Mouse (Mus musculus) spleen, adult 2 months (tissue): ENCODE data around the gene Mink1. TPM values are rescaled to one million over a fixed set of nuclear protein-coding genes. Genes with fewer than 3 reads are reported as not detected.

Experiments used
- DNase-seq, 2 experiments: peaks; one replicate each; pipeline versions ENCODE4 v3.0.0 to v3.0.0-alpha.2; 2012 to 2021; ENCODE audit warnings: low spot score in 2 of 2, low read depth in 1 of 2
- H3K27ac ChIP-seq: fragments of 200-500 bp; 2 replicates; pipeline ENCODE4 v1.5.1; 2012; ENCODE audit warnings: low read length, inconsistent platforms; ENCODE audit not compliant: insufficient read depth
- H3K27me3 ChIP-seq: fragments of 200-500 bp; 2 replicates; pipeline ENCODE4 v1.6.1; 2012; ENCODE audit warnings: mild to moderate bottlenecking, moderate library complexity, low read length, inconsistent platforms; ENCODE audit not compliant: control insufficient read depth, insufficient read depth
- H3K36me3 ChIP-seq: fragments of 200-500 bp; 2 replicates; pipeline ENCODE4 v1.6.1; 2012; ENCODE audit warnings: mild to moderate bottlenecking, low read length, inconsistent platforms; ENCODE audit not compliant: control insufficient read depth, insufficient read depth
- H3K4me1 ChIP-seq: fragments of 200-500 bp; 2 replicates; pipeline ENCODE4 v1.6.1; 2011; ENCODE audit warnings: inconsistent platforms; ENCODE audit not compliant: control insufficient read depth, insufficient read depth, insufficient read length
- H3K4me3 ChIP-seq: fragments of 200-500 bp; 2 replicates; pipeline ENCODE4 v1.5.1; 2011; ENCODE audit warnings: mild to moderate bottlenecking, inconsistent platforms; ENCODE audit not compliant: insufficient read depth, insufficient read length; ENCODE audit errors: extremely low read depth
- CTCF ChIP-seq: fragments of 200-500 bp; IDR thresholded peaks from 2 replicates; pipeline ENCODE4 v1.5.1; 2011; ENCODE audit warnings: mild to moderate bottlenecking, inconsistent platforms; ENCODE audit not compliant: insufficient read depth, insufficient read length, insufficient replicate concordance; ENCODE audit errors: extremely low read depth
- POLR2A ChIP-seq: fragments of 200-500 bp; IDR thresholded peaks from 2 replicates; pipeline ENCODE4 v1.6.1; 2011; ENCODE audit warnings: low read depth, low read length, inconsistent platforms
- WGBS: fragments of 180-500 bp; shearing (Covaris S2); methylation state at CpG from one replicate; pipeline ENCODE4 v1.1.7; 2018; 5-methylcytosine and 5-hydroxymethylcytosine counted together
- polyA plus RNA-seq: library from polyadenylated mRNA; depleted of rRNA; stranded (reverse); fragments of >200 nt; gene quantifications from 2 replicates; pipeline ENCODE4 v1.2.3, GENCODE M21; 2012; rRNA removed

The Mink1 gene
- polyA plus RNA-seq, 1 experiment, result 74.8 TPM

GRCm38 (mm10) chr11:70663101-70663500 lies 100.4 kb downstream of the Mink1 start:
- H3K27ac ChIP-seq, result no peak overlapping the region
- WGBS, result 94% methylated on average over 8 of the region's 8 CpGs
- TF ChIP-seq POLR2A, result no peak
- TF ChIP-seq CTCF, result no peak
- H3K27me3 ChIP-seq, result no peaks in the 10 kb centered on the region
- no peak overlapping the region for H3K4me3 ChIP-seq
- no peak for DNase-seq
- peaks cover 20% of the 10 kb centered on the region for H3K36me3 ChIP-seq
- peaks cover 5% of the 10 kb centered on the region; the same call in 1 of the 2 replicates for H3K4me1 ChIP-seq

- WGBS, result 93% methylated on average over 6 of the region's 6 CpGs
- peaks cover 4% of the 10 kb centered on the region; the same call in 1 of the 2 replicates for H3K4me1 ChIP-seq
- TF ChIP-seq CTCF (no peak), POLR2A (no peak)
- DNase-seq, result no peak
- no peak overlapping the region for H3K27ac ChIP-seq
- H3K27me3 ChIP-seq, result no peaks in the 10 kb centered on the region
- no peak overlapping the region for H3K4me3 ChIP-seq
- H3K36me3 ChIP-seq, result peaks cover 20% of the 10 kb centered on the region
These were observed 101.3 kb downstream of the Mink1 start for GRCm38 (mm10) chr11:70663957-70664356.

Other genes starting within 250 kb of the Mink1 start
- gene Alox12e, start 240.3 kb upstream of the Mink1 start, polyA plus RNA-seq, result 0.12 and 0.13 TPM in 2 replicates
- 2.5 and 4.1 TPM in 2 replicates for gene Alox15, start 210.8 kb upstream of the Mink1 start, polyA plus RNA-seq
- gene Pelp1, start 152.8 kb upstream of the Mink1 start, polyA plus RNA-seq, result 15.5 and 17.9 TPM in 2 replicates
- 145 TPM in 2 replicates for gene Arrb2, start 130.2 kb upstream of the Mink1 start, polyA plus RNA-seq
- 24.6 and 29.2 TPM in 2 replicates for gene Med11, start 111.0 kb upstream of the Mink1 start, polyA plus RNA-seq
- gene Zmynd15, start 103.4 kb upstream of the Mink1 start, polyA plus RNA-seq, result 10.5 and 10.6 TPM in 2 replicates
- 28.8 TPM in 2 replicates for gene Cxcl16, start 102.9 kb upstream of the Mink1 start, polyA plus RNA-seq
- gene Tm4sf5, start 57.6 kb upstream of the Mink1 start, polyA plus RNA-seq, result 0.77 and 1.3 TPM in 2 replicates
- gene Vmo1, start 48.3 kb upstream of the Mink1 start, polyA plus RNA-seq, result 0.25 and 0.32 TPM in 2 replicates
- 0.18 TPM in 1 of 2 replicates, not detected in the other for gene Gltpd2, start 43.7 kb upstream of the Mink1 start, polyA plus RNA-seq
- gene Psmb6, start 37.5 kb upstream of the Mink1 start, polyA plus RNA-seq, result 125 and 155 TPM in 2 replicates
- not detected in 2 replicates for gene Gm40193, start 29.9 kb upstream of the Mink1 start, polyA plus RNA-seq
- gene Pld2, start 22.8 kb upstream of the Mink1 start, polyA plus RNA-seq, result 12.3 and 13.9 TPM in 2 replicates
- not detected in 2 replicates for gene 4930544D05Rik, start 53.0 kb downstream of the Mink1 start, polyA plus RNA-seq
- 0.66 and 0.99 TPM in 2 replicates for gene Chrne, start 56.3 kb downstream of the Mink1 start, polyA plus RNA-seq
- 6.8 and 9.3 TPM in 2 replicates for gene Gp1ba, start 76.2 kb downstream of the Mink1 start, polyA plus RNA-seq
- gene Rnf167, start 84.4 kb downstream of the Mink1 start, polyA plus RNA-seq, result 137 and 158 TPM in 2 replicates
- 73.0 and 78.7 TPM in 2 replicates for gene Slc25a11, start 84.6 kb downstream of the Mink1 start, polyA plus RNA-seq
- gene Pfn1, start 91.8 kb downstream of the Mink1 start, polyA plus RNA-seq, result 2,122 and 3,201 TPM in 2 replicates
- 15.3 and 20.0 TPM in 2 replicates for gene Eno3, start 94.3 kb downstream of the Mink1 start, polyA plus RNA-seq
- 20.0 and 20.2 TPM in 2 replicates for gene Spag7, start 106.5 kb downstream of the Mink1 start, polyA plus RNA-seq
- gene Camta2, start 125.2 kb downstream of the Mink1 start, polyA plus RNA-seq, result 36.6 and 38.8 TPM in 2 replicates
- gene Inca1, start 137.3 kb downstream of the Mink1 start, polyA plus RNA-seq, result 0.70 and 0.76 TPM in 2 replicates
- gene Kif1c, start 137.7 kb downstream of the Mink1 start, polyA plus RNA-seq, result 17.5 and 19.5 TPM in 2 replicates
- gene Zfp3, start 201.3 kb downstream of the Mink1 start, polyA plus RNA-seq, result 1.2 and 1.4 TPM in 2 replicates
- 6.8 and 7.6 TPM in 2 replicates for gene Scimp, start 249.7 kb downstream of the Mink1 start, polyA plus RNA-seq